ENCODE assay signal across 8 mouse cellular contexts in genomic region chr17:23559767-23560166, GRCm38 (mm10). TPM values are rescaled to one million over a fixed set of nuclear protein-coding genes. Genes with fewer than 3 reads are reported as not detected.
DNase-seq lines count a peak whose midpoint lies in the region; ATAC-seq and TF ChIP-seq lines count a peak whose summit lies in the region.
"Had no signal": no experiment of that assay in that cellular context is flagged by ENCODE, and none has a peak within 500 bp of the region (broad histone marks: within the 10 kb centered on the region; RNA-seq: fewer than 3 reads in every experiment).

No protein-coding gene starts in this region.

- H3K27me3 ChIP-seq in MEL (ENCODE audit: control insufficient read depth in 1 of 2, insufficient read depth in 2 of 2, low read length in 2 of 2): no peaks in the 10 kb centered on the region

- no peak for ATAC-seq in erythroblast, adult 5-6 weeks (replicated peaks; ENCODE audit: low FRiP score, poor library complexity, severe bottlenecking)

- peaks cover 1% of the 10 kb centered on the region in 2 experiments; a peak in 2 of 4 replicates for H3K4me1 ChIP-seq in MEL (ENCODE audit: control insufficient read depth in 1 of 2, insufficient read depth in 2 of 2, low read length in 2 of 2)

- H3K27ac ChIP-seq in MEL (ENCODE audit: control insufficient read depth, low read depth, low read length): no peak overlapping the region

- H3K4me3 ChIP-seq in MEL (ENCODE audit: control insufficient read depth in 1 of 2, insufficient read depth in 1 of 2, low read depth in 2 of 2, low read length in 2 of 2): no peak overlapping the region

- no peaks in the 10 kb centered on the region for H3K9me3 ChIP-seq in MEL (replicated peaks; ENCODE audit: insufficient read depth, low read length)

- H3K9ac ChIP-seq in MEL (ENCODE audit: control insufficient read depth, low read depth, low read length, poor library complexity, severe bottlenecking): no peak overlapping the region

- peaks cover 0 to 2% of the 10 kb centered on the region in 2 experiments; a peak in 1 of 4 replicates for H3K36me3 ChIP-seq in MEL (ENCODE audit: control insufficient read depth in 1 of 2, insufficient read depth in 2 of 2, low read length in 2 of 2)

- TF ChIP-seq CTCF in MEL (IDR thresholded peaks at IDR 0.05 in 2 of 3, conservative IDR thresholded peaks at IDR 0.05 in 1 of 3; ENCODE audit: control insufficient read depth in 1 of 3, insufficient read depth in 1 of 3, low read depth in 2 of 3, low read length in 3 of 3, poor library complexity in 1 of 3, severe bottlenecking in 1 of 3): peak; percentile 45 to 83 (median 69)

- H3K79me2 ChIP-seq in MEL (ENCODE audit: control insufficient read depth, insufficient read depth, low read length, poor library complexity): peaks cover 6% of the 10 kb centered on the region; the same call in 1 of the 2 replicates

- peak; percentile 59 for TF ChIP-seq RAD21 in MEL (IDR thresholded peaks at IDR 0.05; ENCODE audit: low read depth, low read length)

- no peak for TF ChIP-seq EP300 in MEL (IDR thresholded peaks at IDR 0.05; ENCODE audit: low read depth in 1 of 2, low read length in 2 of 2)

- TF ChIP-seq POLR2A in MEL (IDR thresholded peaks at IDR 0.05; ENCODE audit: control insufficient read depth in 1 of 2, insufficient read depth in 1 of 2, low read depth in 1 of 2, low read length in 2 of 2, poor library complexity in 1 of 2): no peak

- peak; percentile 65 for DNase-seq in layer of hippocampus, adult 11-12 months (ENCODE audit: low spot score)
- DNase-seq in layer of hippocampus, postnatal 14 days (ENCODE audit: low spot score in 2 of 2): no peak
- DNase-seq in CD4-positive helper T cell, adult 2 months (ENCODE audit: low read depth, low spot score): peak; percentile 47
- peak; percentile 69 for DNase-seq in MEL (ENCODE audit: low read depth, low spot score)
- peak; percentile 20 for DNase-seq in embryo, embryonic 9.5 days (ENCODE audit: extremely low spot score)
- peak; percentile 78 for DNase-seq in lung, postnatal 36 days

TF ChIP-seq in MEL, 35 proteins besides CTCF, POLR2A, EP300 and RAD21:
- no peak for TF ChIP-seq ETS1 (IDR thresholded peaks at IDR 0.05; ENCODE audit: low read depth, low read length)
- peak; percentile 61 for TF ChIP-seq SMC3 (IDR thresholded peaks at IDR 0.05; ENCODE audit: low read depth, low read length)
- peak; percentile 30; the same call in 1 of the 2 replicates for TF ChIP-seq ZC3H11A (IDR thresholded peaks at IDR 0.05; ENCODE audit: low read depth, low read length)
TF ChIP-seq in MEL: peak in this region for 2.

RNA-seq across cellular contexts. Expression of gene Zfp213, which starts 4.3 kb away (rescaled TPM):
- total RNA-seq in layer of hippocampus, postnatal 14 days (2021): 1 to 10 TPM; 4.6 to 6.5 TPM
- 3.4 and 3.8 TPM in 2 replicates for total RNA-seq in MEL (2012; rRNA removed)
- 1 to 10 TPM in 1 of 2 experiments, not detected in 1; 3.0 TPM for polyA plus RNA-seq in MEL (2012; ENCODE audit: insufficient read depth in 1 of 2, insufficient read length in 2 of 2, low read depth in 1 of 2, low replicate concordance in 2 of 2, missing spikeins in 1 of 2)
- 1.7 and 2.5 TPM in 2 replicates for total RNA-seq in erythroblast, adult 5-6 weeks (2015; ENCODE audit: low replicate concordance)
- total RNA-seq in erythroblast, adult 5-6 weeks (2017; ENCODE audit: low replicate concordance): 0.34 and 2.5 TPM in 2 replicates

RNA-seq across cellular contexts. Expression of gene Zfp13, which starts 39.5 kb away (rescaled TPM):
- total RNA-seq in layer of hippocampus, postnatal 14 days (2021): 10 to 100 TPM; 29.8 to 30.1 TPM
- 0.08 and 0.16 TPM in 2 replicates for total RNA-seq in MEL (2012; rRNA removed)
- polyA plus RNA-seq in MEL (2012; ENCODE audit: insufficient read depth in 1 of 2, insufficient read length in 2 of 2, low read depth in 1 of 2, low replicate concordance in 2 of 2, missing spikeins in 1 of 2): under 1 TPM in 1 of 2 experiments, not detected in 1; 0.38 TPM
- total RNA-seq in erythroblast, adult 5-6 weeks (2015; ENCODE audit: low replicate concordance): not detected in 2 replicates
- total RNA-seq in erythroblast, adult 5-6 weeks (2017; ENCODE audit: low replicate concordance): not detected in 2 replicates

RNA-seq across cellular contexts. Expression of gene Zscan10, which starts 40.9 kb away (rescaled TPM):
- total RNA-seq in layer of hippocampus, postnatal 14 days (2021): under 1 TPM in 1 of 2 experiments, not detected in 1; 0.36 TPM
- not detected in 2 replicates for total RNA-seq in MEL (2012; rRNA removed)
- polyA plus RNA-seq in MEL (2012; ENCODE audit: insufficient read depth in 1 of 2, insufficient read length in 2 of 2, low read depth in 1 of 2, low replicate concordance in 2 of 2, missing spikeins in 1 of 2): under 1 TPM in 1 of 2 experiments, not detected in 1; 0.08 TPM
- total RNA-seq in erythroblast, adult 5-6 weeks (2015; ENCODE audit: low replicate concordance): not detected in 2 replicates
- not detected in 2 replicates for total RNA-seq in erythroblast, adult 5-6 weeks (2017; ENCODE audit: low replicate concordance)
- polyA plus RNA-seq: neural tube, embryonic 14.5 days had no signal

Comparison
In these comparisons a context has a peak if more than half of its experiments do, and no peak if none do; other contexts are left out.
1. DNase-seq: peak in layer of hippocampus, adult 11-12 months (single experiment), CD4-positive helper T cell, adult 2 months (single experiment), MEL (single experiment), embryo, embryonic 9.5 days (single experiment) and lung, postnatal 36 days (single experiment); none in layer of hippocampus, postnatal 14 days (0 of 2).
2. RNA of gene Zfp13, which starts 39.5 kb away (total RNA-seq): 29.8 to 30.1 TPM in layer of hippocampus, postnatal 14 days; 0.08 to 0.16 TPM in MEL and not detected in erythroblast, adult 5-6 weeks; every median in the first group is over 10 times any median in the second.